Mouse (Mus musculus): ENCODE results near the gene Hnf4a.

GRCm38 (mm10) chr2:163502219-163502618 lies 4.4 kb upstream of the Hnf4a start:
- no peak for TF ChIP-seq POLR2A (IDR thresholded peaks at IDR 0.05; ENCODE audit: borderline replicate concordance, extremely low read depth, low read depth, low read length)
- no peak for TF ChIP-seq CTCF (IDR thresholded peaks at IDR 0.05; ENCODE audit: insufficient read depth, low read length)

Measured in lung, adult 2 months (tissue).